Mouse (Mus musculus): Measurements from ENCODE around the gene Fam181a. TPM values are rescaled to one million over a fixed set of nuclear protein-coding genes. Genes with fewer than 3 reads are reported as not detected.
A peak's percentile ranks its signal among the peaks of the same experiment; 100 is the strongest.

The Fam181a gene
- total and polyA plus RNA-seq, 2 experiments from 2014 or later: 8.9 to 11.2 TPM

- 0 out of 2 replicates have a peak, but pooled peaks have one; percentile 39 for ATAC-seq (ENCODE audit: low FRiP score)
- peak; percentile 64 for DNase-seq (ENCODE audit: low spot score)
- Histone ChIP-seq H3K9ac (replicated peaks; ENCODE audit: low read length, poor library complexity, severe bottlenecking) (no peak overlapping the region), H3K4me1 (ENCODE audit: insufficient read depth, low read length) (no peaks in the 10 kb centered on the region), H3K4me2 (ENCODE audit: low read depth, low read length, poor library complexity, severe bottlenecking) (no peak overlapping the region), H3K27ac (ENCODE audit: low read depth, low read length) (no peak overlapping the region), H3K4me3 (ENCODE audit: low read depth, low read length) (no peak overlapping the region), H3K27me3 (ENCODE audit: insufficient read depth, low read length) (no peaks in the 10 kb centered on the region), H3K9me3 (ENCODE audit: low read length) (no peaks in the 10 kb centered on the region), H3K36me3 (ENCODE audit: insufficient read depth, low read length) (no peaks in the 10 kb centered on the region)
- WGBS: 21% methylated on average over 3 of the region's 3 CpGs
- TF ChIP-seq CTCF (IDR thresholded peaks at IDR 0.05): peak; percentile 79
These were observed 4.1 kb upstream of the Fam181a start for GRCm38 (mm10) chr12:103306720-103307119.

DNA sequence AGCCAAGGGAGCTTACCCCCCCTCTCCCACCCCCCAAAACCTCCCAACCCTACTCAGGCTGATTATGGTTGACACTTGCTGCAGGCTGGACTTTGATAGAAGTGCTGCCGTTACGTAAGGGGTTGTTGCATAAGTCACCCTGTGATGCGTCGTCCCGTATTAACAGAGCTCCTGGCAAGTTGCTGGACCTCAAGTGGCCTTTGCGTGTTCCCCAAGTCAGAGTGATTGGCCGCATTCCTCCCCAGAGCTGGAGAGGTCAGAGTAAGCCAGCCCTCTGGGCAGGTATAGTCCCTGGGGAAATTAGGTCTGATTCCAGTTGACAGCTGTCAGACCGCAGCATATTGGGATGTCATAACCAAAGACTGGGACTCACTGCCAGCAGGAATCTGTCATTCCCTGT lies 1.1 kb downstream of the Fam181a start:
- H3K27ac ChIP-seq (ENCODE audit: low read depth, low read length): no peak overlapping the region
- WGBS: 67% methylated on average over 8 of the region's 8 CpGs
- H3K4me1 ChIP-seq (ENCODE audit: insufficient read depth, low read length): peaks cover 11% of the 10 kb centered on the region; the same call in 1 of the 2 replicates
- H3K9ac ChIP-seq (replicated peaks; ENCODE audit: low read length, poor library complexity, severe bottlenecking): no peak overlapping the region
- H3K36me3 ChIP-seq (ENCODE audit: insufficient read depth, low read length): no peaks in the 10 kb centered on the region
- H3K9me3 ChIP-seq (ENCODE audit: low read length): no peaks in the 10 kb centered on the region
- DNase-seq (ENCODE audit: low spot score) (no peak), ATAC-seq (ENCODE audit: low FRiP score) (no peak)
- H3K4me2 ChIP-seq (ENCODE audit: low read depth, low read length, poor library complexity, severe bottlenecking): no peak overlapping the region
- no peak overlapping the region for H3K4me3 ChIP-seq (ENCODE audit: low read depth, low read length)
- TF ChIP-seq CTCF (IDR thresholded peaks at IDR 0.05): no peak
- peaks cover 4% of the 10 kb centered on the region; the same call in 1 of the 2 replicates for H3K27me3 ChIP-seq (ENCODE audit: insufficient read depth, low read length)

DNA sequence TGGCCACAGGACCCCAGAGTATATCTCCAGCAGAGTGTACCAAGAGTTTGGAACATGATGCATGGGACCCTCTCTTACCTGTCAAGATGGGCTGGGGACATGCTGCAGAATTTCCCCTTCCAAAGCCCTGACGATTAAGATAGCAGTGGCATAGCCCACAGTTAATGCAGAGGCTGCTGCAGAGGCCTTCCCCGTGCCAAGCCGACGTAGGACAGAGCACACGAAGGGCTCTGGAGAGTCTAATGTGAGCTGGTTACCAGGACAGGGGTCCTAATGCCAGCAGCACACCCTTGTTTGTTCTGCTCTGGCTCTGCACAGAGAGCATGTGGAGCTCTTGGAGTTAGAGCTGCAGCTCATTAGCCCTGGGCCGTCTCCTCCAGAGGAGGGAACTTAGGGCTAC lies 2.5 kb downstream of the Fam181a start:
- DNase-seq (ENCODE audit: low spot score) (no peak), ATAC-seq (ENCODE audit: low FRiP score) (no peak)
- Histone ChIP-seq H3K4me1 (ENCODE audit: insufficient read depth, low read length) (peaks cover 11% of the 10 kb centered on the region; the same call in 1 of the 2 replicates), H3K9me3 (ENCODE audit: low read length) (no peaks in the 10 kb centered on the region), H3K9ac (replicated peaks; ENCODE audit: low read length, poor library complexity, severe bottlenecking) (no peak overlapping the region), H3K4me2 (ENCODE audit: low read depth, low read length, poor library complexity, severe bottlenecking) (no peak overlapping the region), H3K27ac (ENCODE audit: low read depth, low read length) (0 out of 2 replicates have a peak overlapping the region, but pooled peaks have one; percentile 38), H3K27me3 (ENCODE audit: insufficient read depth, low read length) (peaks cover 4% of the 10 kb centered on the region; the same call in 1 of the 2 replicates), H3K4me3 (ENCODE audit: low read depth, low read length) (no peak overlapping the region), H3K36me3 (ENCODE audit: insufficient read depth, low read length) (no peaks in the 10 kb centered on the region)
- no peak for TF ChIP-seq CTCF (IDR thresholded peaks at IDR 0.05)
- 47% methylated on average over 6 of the region's 6 CpGs for WGBS

DNA sequence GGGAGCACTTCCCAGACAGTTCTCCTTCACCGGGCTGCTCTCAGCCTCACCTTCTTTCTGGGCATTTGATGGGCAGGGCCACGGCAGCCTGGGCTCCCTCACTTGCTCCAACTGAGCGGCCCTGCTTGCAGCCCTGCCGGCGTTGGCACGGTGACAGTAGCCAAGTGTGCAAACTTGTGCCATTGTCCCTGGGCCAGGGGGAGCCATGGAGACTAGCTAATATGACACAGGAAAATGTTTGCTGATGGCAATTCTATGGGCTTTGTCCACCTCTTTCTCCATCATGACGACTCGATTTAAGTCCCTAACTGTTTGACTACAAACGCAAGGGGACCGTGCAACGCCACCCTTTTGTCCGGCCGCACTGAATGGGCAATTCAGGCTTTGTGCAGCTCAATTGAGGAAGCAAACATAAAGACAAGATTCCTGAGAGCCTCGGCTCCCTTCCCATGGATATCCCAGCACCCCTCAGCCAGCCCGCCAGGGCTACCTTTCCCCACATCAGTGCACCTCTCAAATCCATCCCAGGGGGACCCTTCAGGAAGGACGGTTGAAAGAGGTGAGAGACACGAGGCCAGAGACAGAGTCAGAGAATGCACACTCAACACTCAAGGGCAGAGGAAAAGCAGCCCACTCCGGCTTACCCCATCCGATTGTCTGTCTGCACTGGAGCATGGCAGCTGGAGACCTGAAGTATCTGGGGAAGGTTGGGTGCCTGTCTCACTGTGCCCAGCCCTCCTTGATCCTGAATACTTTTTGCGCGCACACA lies 3.3 kb downstream of the Fam181a start:
- Histone ChIP-seq H3K27ac (ENCODE audit: low read depth, low read length) (peak overlapping the region; percentile 39; the same call in 1 of the 2 replicates), H3K9me3 (ENCODE audit: low read length) (no peaks in the 10 kb centered on the region), H3K36me3 (ENCODE audit: insufficient read depth, low read length) (no peaks in the 10 kb centered on the region), H3K4me3 (ENCODE audit: low read depth, low read length) (no peak overlapping the region), H3K9ac (replicated peaks; ENCODE audit: low read length, poor library complexity, severe bottlenecking) (no peak overlapping the region), H3K27me3 (ENCODE audit: insufficient read depth, low read length) (peaks cover 4% of the 10 kb centered on the region; the same call in 1 of the 2 replicates), H3K4me1 (ENCODE audit: insufficient read depth, low read length) (peaks cover 11% of the 10 kb centered on the region; the same call in 1 of the 2 replicates), H3K4me2 (ENCODE audit: low read depth, low read length, poor library complexity, severe bottlenecking) (peak overlapping the region; percentile 50; the same call in 1 of the 2 replicates)
- peak; percentile 79 for DNase-seq (ENCODE audit: low spot score)
- peak; percentile 57 for ATAC-seq (ENCODE audit: low FRiP score)
- TF ChIP-seq CTCF (IDR thresholded peaks at IDR 0.05): peak; percentile 18; the same call in 1 of the 2 replicates
- WGBS: 17% methylated on average over 21 of the region's 21 CpGs

DNA sequence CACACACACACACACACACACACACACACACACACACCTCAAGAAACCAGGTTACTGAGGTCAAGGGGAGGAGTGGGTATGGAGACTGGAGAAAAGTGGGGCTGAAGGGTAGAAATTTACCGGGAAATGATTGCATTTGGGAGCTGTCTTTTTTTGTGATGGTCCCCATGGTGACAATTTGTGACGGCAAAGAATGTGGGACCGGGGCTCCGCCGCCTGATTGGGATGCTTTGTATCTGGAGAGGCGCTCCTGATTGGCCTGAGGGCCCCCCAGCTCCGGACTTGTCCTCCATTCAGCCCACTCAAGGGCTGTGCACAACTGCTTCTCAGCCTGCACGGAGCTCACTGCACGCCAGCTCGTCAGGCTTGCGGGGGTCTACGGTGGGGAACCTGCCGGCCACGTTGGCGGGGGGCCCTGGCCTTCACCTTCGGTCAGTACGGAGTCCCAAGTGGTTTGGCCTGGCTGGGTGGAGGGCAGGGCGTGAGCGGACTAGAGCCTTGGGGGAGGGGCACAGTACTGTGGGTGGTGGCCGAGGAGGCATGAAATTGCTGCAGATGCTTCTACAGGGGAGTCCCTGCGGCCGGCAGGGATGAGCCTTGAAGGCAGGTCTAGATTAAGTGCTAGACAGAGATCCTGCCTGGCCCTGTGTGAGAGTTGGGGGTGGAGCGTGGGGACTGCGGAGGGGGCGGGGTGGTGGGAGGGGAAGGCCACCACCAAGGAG lies 4.0 kb downstream of the Fam181a start:
- peak overlapping the region; percentile 55 for H3K9ac ChIP-seq (replicated peaks; ENCODE audit: low read length, poor library complexity, severe bottlenecking)
- ATAC-seq (ENCODE audit: low FRiP score): peak; percentile 86
- peak; percentile 80 for DNase-seq (ENCODE audit: low spot score)

More for the DNA sequence above, 4.0 kb downstream of the Fam181a start:
- Histone ChIP-seq H3K27ac (ENCODE audit: low read depth, low read length) (peak overlapping the region; percentile 71), H3K4me2 (ENCODE audit: low read depth, low read length, poor library complexity, severe bottlenecking) (peak overlapping the region; percentile 50), H3K36me3 (ENCODE audit: insufficient read depth, low read length) (no peaks in the 10 kb centered on the region), H3K9me3 (ENCODE audit: low read length) (no peaks in the 10 kb centered on the region), H3K4me1 (ENCODE audit: insufficient read depth, low read length) (peaks cover 11% of the 10 kb centered on the region; the same call in 1 of the 2 replicates), H3K4me3 (ENCODE audit: low read depth, low read length) (peak overlapping the region; percentile 30), H3K27me3 (ENCODE audit: insufficient read depth, low read length) (peaks cover 4% of the 10 kb centered on the region; the same call in 1 of the 2 replicates)
- TF ChIP-seq CTCF (IDR thresholded peaks at IDR 0.05): no peak
- WGBS: 3% methylated on average over 24 of the region's 25 CpGs
